Mouse (Mus musculus) splenic B cell, adult 2 months (primary cell): ENCODE measurements around the gene Kif2a.
"Not testable (repeated sequence)": the region's sequence is repeated elsewhere in the genome, so short reads cannot be mapped to it uniquely, and the experiment has no call there.

ENCODE experiments used
- DNase-seq: peaks from one replicate; pipeline ENCODE4 v3.0.0-alpha.2; 2011; ENCODE audit warnings: low read depth, low spot score
- H3K27me3 ChIP-seq: 2 replicates; pipeline ENCODE4 v1.6.1; 2012; ENCODE audit warnings: mild to moderate bottlenecking, low read length, moderate library complexity, mixed read lengths; ENCODE audit not compliant: control insufficient read depth, poor library complexity, insufficient read depth, severe bottlenecking
- H3K36me3 ChIP-seq: 2 replicates; pipeline ENCODE4 v1.6.1; 2012; ENCODE audit warnings: mild to moderate bottlenecking, low read length, moderate library complexity, mixed read lengths; ENCODE audit not compliant: control insufficient read depth, poor library complexity, insufficient read depth, severe bottlenecking

Gene Kif2a

GRCm38 (mm10) chr13:106935871-106936255, 86.1 kb downstream of the Kif2a start:
- H3K27me3 ChIP-seq = no peaks in the 10 kb centered on the region

DNA sequence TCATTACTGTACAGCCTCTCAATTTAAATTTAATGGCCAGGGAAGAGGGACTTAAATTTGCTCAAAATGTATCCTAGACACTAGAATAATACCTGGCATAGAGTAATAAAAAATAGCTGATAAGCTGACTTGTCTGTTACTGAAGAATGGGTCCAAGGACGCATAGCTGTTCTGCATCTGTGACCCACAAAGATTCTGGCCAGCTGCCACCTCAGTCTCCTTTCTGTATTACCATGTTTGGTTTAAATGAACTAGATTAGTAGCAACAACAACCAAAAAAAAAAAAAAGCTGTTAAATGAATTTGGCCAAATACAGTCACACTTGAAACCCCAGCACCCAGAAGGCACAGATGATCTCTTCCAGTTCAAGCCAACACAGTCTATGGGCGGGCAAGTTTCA, 92.7 kb downstream of the Kif2a start:
- H3K36me3 ChIP-seq = no peaks in the 10 kb centered on the region
- no peaks in the 10 kb centered on the region for H3K27me3 ChIP-seq
- DNase-seq = no peak

More at GRCm38 (mm10) chr13:106935871-106936255, 86.1 kb downstream of the Kif2a start:
- no peak for DNase-seq
- H3K36me3 ChIP-seq = no peaks in the 10 kb centered on the region

DNA sequence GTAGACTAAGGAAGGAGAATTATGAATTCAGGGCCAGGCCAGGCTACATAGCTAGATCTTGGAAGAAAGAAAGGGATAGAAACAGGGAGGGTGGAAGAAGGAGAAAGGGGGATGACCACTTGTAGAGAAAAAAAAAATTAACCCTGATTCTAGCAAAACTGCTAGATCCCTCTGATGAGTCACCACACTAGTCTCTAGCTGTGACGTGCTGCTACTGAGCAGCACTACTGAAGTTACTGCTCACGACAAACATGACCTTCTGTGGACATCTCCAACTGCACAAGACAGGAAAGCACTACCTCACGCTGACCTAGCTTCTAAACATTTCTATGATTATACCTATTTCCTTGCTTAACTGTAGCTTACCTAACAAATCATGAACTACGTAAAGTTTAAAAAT, 93.6 kb downstream of the Kif2a start:
- DNase-seq = no peak
- no peaks in the 10 kb centered on the region for H3K36me3 ChIP-seq
- no peaks in the 10 kb centered on the region for H3K27me3 ChIP-seq

DNA sequence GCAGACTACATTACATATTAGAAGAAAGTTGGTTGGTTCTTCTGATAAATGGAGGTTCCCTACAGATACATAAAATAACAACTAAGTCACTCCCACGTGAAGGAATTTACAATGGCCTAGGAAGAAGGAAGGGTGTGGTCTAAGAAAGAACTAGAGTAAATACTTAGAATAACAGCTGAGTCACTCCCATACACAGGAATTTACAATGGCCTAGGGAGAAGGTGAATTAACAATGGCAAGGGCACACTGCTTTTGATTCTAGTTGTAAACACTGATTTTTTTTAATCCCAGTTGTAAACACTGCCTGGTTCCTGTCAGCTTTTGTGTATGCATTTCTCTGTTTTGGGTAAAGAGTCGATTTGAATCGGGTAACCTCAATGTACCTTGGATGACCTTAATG, 96.0 kb downstream of the Kif2a start:
- not testable (repeated sequence) for H3K27me3 ChIP-seq, H3K36me3 ChIP-seq, DNase-seq

- DNase-seq = peak; percentile 58
Observed at GRCm38 (mm10) chr13:106918322-106919050, 103.4 kb downstream of the Kif2a start.

GRCm38 (mm10) chr13:106913125-106913736, 108.7 kb downstream of the Kif2a start:
- DNase-seq = no peak
- Histone ChIP-seq H3K27me3 (no peaks in the 10 kb centered on the region), H3K36me3 (peaks cover 2% of the 10 kb centered on the region; the same call in 1 of the 2 replicates)

More at GRCm38 (mm10) chr13:106918322-106919050, 103.4 kb downstream of the Kif2a start:
- Histone ChIP-seq H3K27me3 (no peaks in the 10 kb centered on the region), H3K36me3 (peaks cover 6% of the 10 kb centered on the region; the same call in 1 of the 2 replicates)

DNA sequence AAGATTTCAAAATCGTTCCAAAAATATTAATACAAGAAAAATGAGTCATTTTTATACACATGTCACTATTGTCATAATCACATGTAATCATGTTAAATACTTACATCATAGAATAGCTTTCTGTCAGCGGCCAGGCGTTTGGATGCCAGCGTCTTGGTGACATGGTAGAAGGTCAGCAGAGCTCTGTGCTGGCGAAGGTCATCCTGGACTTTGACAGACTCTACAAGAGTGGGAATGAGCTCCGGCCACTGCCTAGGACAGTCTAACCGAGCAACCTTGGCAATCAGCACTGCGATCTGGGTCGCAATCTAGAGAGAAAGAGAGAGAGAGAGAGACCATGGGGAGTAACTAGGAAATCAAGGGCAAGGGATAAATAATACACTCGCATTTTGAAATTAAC, 111.8 kb downstream of the Kif2a start:
- no peaks in the 10 kb centered on the region for H3K27me3 ChIP-seq
- peaks cover 5% of the 10 kb centered on the region; the same call in 1 of the 2 replicates for H3K36me3 ChIP-seq
- DNase-seq = no peak
